Mouse (Mus musculus) heart, embryonic 11.5 days (tissue): ENCODE results near the gene Olfr150. TPM values are rescaled to one million over a fixed set of nuclear protein-coding genes. Genes with fewer than 3 reads are reported as not detected.

ENCODE experiments used
- polyA plus RNA-seq: library from polyadenylated mRNA; unstranded; fragments of >200 nt; fragmentation: Nextera tagmentation; extraction: Ambion mirVana; gene quantifications from 2 replicates; pipeline ENCODE4 v1.2.1, GENCODE M21; 2014

Gene Olfr150
- polyA plus RNA-seq, 1 experiment from 2014 or later = not detected

Other genes with a start within 250 kb of the Olfr150 start
- gene Olfr44, start 237.0 kb upstream of the Olfr150 start, polyA plus RNA-seq = not detected in 2 replicates
- gene Olfr957, start 215.2 kb upstream of the Olfr150 start, polyA plus RNA-seq = not detected in 2 replicates
- gene Olfr958, start 176.9 kb upstream of the Olfr150 start, polyA plus RNA-seq = not detected in 2 replicates
- gene Olfr959, start 155.4 kb upstream of the Olfr150 start, polyA plus RNA-seq = not detected in 2 replicates
- gene AW551984, start 126.6 kb upstream of the Olfr150 start, polyA plus RNA-seq = 10.5 and 14.3 TPM in 2 replicates
- not detected in 2 replicates for gene Olfr148, start 120.3 kb upstream of the Olfr150 start, polyA plus RNA-seq
- not detected in 2 replicates for gene Olfr960, start 109.6 kb upstream of the Olfr150 start, polyA plus RNA-seq
- gene Olfr961, start 85.9 kb upstream of the Olfr150 start, polyA plus RNA-seq = not detected in 2 replicates
- not detected in 2 replicates for gene Olfr963, start 63.8 kb upstream of the Olfr150 start, polyA plus RNA-seq
- gene Olfr149, start 23.9 kb upstream of the Olfr150 start, polyA plus RNA-seq = not detected in 2 replicates
- not detected in 2 replicates for gene Olfr965, start 19.6 kb upstream of the Olfr150 start, polyA plus RNA-seq
- gene Olfr967, start 15.3 kb downstream of the Olfr150 start, polyA plus RNA-seq = not detected in 2 replicates
- not detected in 2 replicates for gene Olfr968, start 52.3 kb downstream of the Olfr150 start, polyA plus RNA-seq
- gene Olfr969, start 60.0 kb downstream of the Olfr150 start, polyA plus RNA-seq = not detected in 2 replicates
- not detected in 2 replicates for gene Olfr970, start 77.9 kb downstream of the Olfr150 start, polyA plus RNA-seq
- gene Olfr971, start 105.9 kb downstream of the Olfr150 start, polyA plus RNA-seq = not detected in 2 replicates
- gene Olfr972, start 135.4 kb downstream of the Olfr150 start, polyA plus RNA-seq = not detected in 2 replicates
- gene Olfr229, start 176.4 kb downstream of the Olfr150 start, polyA plus RNA-seq = not detected in 2 replicates
- not detected in 2 replicates for gene Olfr974, start 206.5 kb downstream of the Olfr150 start, polyA plus RNA-seq
- not detected in 2 replicates for gene Olfr975, start 221.1 kb downstream of the Olfr150 start, polyA plus RNA-seq
- gene Olfr976, start 230.2 kb downstream of the Olfr150 start, polyA plus RNA-seq = not detected in 2 replicates